Mouse (Mus musculus): Measurements from ENCODE around the gene Vmp1.

DNA sequence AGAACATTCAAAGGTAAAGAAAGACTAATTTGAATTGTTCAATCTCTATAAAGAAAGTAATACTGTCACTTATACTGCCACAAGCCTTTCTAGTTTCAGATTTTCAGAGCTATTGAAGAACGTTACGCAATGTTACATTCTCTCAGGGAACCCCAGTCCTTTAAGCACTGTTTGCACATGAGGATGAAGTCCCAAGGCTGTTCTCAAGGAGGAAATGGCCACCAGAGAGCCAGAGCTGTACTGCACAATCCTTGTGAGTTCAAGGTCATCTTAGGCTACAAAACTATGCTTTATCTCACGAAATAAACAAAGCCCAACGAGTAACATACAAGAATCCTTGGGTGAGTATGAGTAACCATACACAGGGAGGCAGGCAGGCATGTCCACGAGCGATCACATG, 49.2 kb downstream of the Vmp1 start:
- TF ChIP-seq GATA1 (IDR thresholded peaks at IDR 0.05; ENCODE audit: low read length) = no peak
- no peak for TF ChIP-seq TAL1 (IDR thresholded peaks at IDR 0.05; ENCODE audit: low read length)

Data from erythroblast, embryonic 14.5 days (primary cell).